Mouse (Mus musculus) kidney, adult 18-20 months (tissue): ENCODE measurements around the gene Armc9.

ENCODE experiments used
- DNase-seq: peaks from one replicate; pipeline ENCODE4 v3.0.0; 2021

The Armc9 gene

DNA sequence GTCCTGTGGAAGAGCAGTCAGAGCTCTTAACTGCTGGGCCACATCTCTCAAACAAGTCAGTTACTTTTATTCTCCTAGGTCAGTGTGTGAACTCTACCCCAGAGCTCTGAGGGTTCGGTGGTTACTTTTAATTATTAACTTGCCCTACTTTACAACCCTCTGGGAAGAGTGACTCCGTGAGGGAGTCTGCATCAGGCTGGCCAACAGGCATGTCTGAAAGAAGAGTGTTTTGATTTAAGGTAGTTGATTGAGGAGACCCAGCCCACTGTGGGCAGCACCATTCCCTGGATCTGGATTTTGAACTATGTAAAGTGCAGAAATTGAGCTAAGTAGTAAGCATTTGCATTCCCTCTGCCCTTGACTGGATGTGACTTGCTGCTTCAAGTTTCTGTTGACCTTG lies 21.5 kb downstream of the Armc9 start:
- peak; percentile 64 for DNase-seq

DNA sequence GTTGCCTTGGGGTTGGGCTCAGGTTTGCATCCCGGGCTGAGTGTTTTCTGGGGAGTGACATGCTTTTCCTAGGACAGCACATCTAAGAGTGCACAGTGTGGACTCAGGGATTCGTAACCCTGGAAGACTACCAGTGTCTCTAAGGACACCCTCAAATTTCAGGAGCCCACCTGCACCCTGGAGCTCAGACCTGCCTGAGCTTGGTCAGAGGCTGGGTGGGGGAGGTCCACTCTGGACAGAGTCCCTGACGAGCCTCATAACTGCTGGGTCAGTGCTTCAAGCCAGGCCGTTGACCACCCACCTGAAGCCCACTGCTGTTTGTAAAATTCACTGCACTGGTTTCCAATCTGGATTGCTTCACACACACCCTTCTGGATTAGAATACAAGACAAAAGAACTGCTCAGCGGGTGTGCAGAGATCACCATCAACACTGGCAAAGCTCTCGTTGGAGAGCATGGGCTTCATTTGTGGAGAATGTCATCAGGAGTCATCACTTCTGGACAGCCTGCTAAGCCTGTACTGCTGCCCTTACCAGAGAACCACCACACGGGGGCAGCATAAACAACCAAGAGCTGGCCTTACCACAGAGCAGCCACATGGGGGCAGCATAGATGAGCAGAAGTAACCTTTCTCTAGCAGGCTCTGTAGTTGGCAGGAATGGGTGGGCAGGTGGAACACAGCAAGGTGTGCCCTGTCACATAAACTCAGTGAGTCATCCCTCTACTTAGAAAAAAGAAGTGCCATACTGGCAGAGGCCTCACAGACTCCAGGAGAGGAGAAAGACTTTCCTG lies 24.1 kb downstream of the Armc9 start:
- peak; percentile 78 for DNase-seq

DNA sequence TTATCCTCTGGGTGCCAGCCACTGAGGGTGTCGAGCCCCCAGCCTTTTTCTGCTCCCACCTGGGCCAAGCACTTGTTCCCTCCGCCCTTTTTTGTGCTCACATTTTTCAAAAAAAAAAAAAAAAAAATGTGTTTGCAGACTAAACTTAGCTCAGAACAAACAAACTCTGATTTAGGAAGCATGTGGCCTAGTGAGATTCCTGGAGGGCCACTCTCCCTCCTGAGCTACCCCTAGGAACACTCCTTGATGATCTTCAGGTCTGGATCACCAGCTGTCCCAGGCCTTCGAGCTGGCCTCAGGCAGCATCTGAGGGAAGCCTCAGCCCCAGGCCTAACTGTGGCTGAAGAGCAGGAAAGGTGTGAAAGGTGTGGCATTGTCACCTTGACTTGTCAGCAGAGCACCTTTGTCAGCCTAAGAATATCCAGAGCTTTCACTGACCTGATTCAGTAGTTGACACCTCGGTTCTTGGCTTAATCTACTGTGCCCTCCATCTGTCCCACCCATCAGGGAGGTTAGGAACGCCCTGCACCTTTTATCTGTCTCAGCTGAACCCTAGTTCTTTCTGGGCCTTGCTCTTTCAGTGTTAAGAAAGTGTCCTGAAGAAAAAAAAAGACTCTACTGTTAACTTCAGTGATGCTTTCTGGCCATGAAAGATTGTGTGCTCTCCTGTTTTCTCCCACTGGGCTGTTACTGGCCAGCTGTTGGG lies 27.6 kb downstream of the Armc9 start:
- no peak for DNase-seq

DNA sequence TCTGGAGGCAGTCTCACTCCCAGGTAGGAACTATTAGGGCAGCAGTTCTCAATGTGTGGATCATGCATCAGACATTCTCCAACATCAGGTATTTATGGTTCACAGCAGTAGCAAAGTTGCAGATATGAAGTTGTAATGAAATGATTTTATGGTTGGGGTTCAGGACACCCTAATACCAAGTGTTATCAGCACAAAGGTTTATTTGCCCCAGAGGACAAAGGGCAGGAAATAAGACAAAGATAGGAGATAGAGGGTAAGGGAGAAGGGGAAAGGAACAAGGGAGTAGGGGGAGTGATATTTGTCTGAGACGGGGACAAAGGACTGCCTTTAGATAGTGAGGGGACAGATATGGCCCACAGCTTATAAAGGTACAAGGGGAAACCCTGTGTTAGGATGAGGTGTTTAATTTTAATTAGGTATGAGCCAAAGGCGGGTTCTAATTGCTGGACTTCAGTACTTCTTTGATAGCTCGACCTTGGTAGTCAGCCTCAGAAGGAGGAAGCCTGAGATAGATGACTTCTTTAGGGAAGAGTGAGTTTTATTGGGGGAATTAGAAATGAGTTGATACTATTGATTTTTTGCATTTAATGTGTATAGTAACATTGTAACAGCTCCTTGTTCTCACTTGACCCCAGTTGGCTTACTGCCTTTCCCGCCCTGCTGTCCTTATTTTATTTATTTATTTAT lies 29.1 kb downstream of the Armc9 start:
- DNase-seq = no peak

DNA sequence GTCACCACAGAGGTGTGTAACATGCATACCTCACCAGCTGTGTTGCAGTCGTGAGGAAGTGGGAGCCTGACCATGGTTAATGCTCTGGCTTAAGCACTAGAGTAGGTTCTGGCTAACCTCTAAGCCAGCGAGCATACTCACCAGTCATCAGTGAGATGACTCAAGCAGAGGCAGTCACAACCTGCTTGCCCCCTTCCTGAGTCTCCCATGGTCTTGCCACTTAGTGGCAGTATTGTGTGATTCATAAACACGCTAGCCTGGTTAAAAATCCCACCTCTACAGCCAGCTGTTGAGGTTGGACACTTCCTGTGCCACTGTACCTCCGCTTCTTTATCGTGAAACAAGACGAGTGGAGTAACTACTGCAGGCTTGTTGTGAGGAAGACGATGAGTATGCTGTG lies 32.2 kb downstream of the Armc9 start:
- no peak for DNase-seq

DNA sequence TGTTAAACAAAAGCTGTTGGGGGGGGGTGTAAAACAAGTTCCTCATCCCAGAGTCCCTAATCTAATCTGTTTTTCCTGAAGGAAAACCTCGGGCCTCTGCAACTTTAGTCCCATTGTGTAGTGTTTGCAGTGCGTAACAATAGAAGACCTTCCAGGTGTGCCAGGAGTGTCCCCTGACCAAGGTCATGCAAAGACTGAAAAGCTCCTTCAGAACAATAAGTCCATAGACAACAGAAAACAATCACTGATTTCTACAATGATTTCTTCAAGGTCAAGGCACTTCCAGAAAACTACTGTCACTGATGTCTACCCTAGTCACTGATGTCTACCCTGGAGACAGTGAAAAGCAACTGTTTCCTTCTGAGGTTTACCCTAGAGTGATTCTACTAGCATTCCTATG lies 33.3 kb downstream of the Armc9 start:
- no peak for DNase-seq

DNA sequence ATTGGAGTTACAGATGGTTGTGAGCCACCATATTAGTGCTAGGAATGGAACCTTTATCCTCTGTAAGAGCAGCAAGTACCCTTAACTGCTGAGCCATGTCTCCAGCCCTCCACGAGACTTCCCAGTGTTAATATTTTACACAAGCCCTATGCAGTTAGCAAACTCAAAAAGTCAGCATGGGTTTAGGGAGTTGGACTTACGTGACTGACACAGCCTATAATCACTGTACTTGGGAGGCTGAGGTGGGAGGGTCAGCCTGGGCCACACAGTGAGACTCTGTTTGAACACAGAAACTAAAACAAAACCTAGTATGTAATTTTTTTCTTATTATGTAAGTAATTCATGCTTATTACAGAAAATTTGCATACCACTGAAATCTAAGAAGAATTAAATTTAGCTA lies 33.7 kb downstream of the Armc9 start:
- DNase-seq = no peak

DNA sequence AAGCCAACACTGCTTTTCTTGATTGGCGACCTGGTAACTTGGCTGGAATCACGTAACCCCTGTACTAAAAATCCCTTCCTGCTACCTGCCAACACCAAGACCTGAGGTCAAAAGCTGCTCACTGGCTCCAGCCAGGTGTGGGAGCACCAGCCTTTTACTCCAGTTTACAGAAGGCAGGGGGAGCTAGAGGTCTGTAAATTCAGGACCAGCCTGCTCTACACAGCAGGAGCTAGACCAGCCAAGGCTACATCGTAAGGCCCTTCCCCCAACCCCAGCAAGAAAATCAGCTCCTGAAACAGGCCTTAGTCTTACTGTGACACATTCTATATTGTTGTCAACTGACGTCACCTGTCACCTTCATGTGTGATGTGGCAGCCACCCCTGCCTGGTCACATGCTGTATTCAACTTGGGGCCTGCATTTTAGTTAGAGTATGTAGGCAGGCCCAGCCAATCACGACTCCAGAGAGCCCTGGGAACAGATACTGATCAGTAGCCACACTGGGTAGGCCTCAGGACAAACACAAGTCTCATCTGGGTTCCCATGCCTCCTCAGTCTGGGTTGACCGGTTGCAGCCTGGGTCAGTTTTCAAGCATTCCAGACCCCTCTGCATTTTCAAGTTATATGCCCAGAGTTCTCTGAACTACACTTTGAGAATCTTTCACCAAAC lies 34.6 kb downstream of the Armc9 start:
- no peak for DNase-seq

DNA sequence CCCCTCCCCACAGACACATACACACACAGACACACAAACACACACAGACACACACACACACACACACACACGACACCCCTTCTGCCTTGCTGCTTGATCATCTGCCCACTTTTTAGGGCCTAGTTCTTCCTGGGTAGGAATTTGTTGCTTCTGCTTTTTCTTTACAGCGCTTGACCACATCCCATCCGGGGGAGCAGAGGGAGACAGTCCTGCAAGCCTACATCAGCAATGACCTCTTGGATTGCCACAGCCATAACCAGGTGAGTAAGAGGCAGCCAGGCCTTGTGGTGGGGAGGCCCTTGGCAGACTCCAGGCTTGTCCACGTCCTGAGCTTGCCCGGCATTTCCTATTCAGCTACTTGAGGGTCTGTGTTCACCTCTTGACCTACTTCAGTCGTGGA lies 36.3 kb downstream of the Armc9 start:
- DNase-seq = no peak

DNA sequence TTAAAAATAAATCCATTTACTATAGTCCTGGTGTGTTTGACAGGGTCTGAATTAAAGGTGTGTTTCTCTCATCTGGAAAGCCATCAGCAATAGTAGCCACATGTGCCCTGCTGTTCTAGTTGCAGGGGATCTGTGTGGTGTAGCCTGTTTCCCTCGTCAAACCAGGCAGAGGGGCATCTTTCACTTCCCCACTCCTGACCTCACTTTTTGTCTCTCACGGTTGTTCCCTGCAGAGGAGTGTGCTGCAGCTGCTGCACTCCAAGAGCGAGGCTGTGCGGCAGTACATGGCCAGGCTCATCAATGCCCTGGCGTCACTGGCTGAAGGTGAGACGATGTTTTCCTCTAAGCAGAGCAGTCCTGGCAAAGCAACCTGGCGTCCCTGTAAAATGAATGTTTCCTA lies 39.5 kb downstream of the Armc9 start:
- no peak for DNase-seq

DNA sequence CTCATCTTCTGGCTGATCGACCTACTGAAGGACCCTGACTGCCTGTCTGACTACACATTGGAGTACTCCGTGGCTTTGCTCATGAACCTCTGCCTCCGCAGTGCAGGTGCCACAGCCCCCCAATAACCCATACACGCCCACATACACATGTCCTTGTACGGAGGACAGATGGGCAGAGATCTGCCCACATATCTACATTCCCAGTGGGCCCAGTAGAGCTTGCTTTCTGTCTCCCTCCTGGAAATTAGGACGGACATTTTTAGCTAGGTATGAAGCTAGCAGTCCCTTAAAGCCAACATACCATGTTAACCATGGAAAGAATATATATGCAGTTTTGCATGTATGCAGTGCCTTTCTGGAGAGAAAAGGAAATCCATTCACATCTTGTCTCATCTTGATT lies 43.7 kb downstream of the Armc9 start:
- no peak for DNase-seq

DNA sequence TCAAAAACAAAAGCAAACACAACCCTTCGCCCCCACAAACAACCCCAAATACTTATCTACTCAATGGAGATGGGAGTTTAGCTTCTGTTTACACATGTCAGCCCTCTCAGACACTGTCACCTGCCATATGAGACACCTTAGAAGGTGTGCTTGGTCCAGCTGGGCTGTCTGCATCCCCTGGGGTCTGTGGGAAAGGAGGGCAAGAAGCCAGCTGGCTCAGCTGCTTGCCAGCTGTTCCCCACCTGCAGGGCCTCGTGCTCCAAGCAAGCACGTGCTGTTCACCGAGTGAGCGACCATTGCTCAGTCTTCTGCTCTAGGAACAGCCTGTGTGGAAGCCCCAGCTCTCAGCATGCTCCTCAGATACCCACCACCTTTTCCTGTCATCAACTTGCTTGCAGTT lies 44.4 kb downstream of the Armc9 start:
- DNase-seq = no peak

DNA sequence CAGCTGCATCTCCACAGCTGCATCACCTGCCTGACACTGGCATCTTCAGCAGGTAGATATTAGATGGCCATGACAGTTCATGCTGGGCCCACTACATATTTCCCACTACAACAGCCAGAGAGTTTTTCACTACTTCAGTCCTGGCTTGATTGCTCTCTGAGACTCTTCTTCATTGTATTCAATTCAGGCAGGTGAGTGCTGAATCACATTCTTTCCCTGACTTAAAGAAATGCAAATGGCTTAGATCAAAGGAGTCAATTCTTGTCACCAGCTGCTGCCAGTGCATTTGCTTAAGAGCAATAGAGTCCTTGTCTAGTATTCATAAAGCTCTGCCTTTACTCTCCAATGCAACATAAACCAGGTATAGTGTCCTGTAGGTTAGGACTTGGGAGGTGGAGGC lies 46.7 kb downstream of the Armc9 start:
- DNase-seq = no peak

DNA sequence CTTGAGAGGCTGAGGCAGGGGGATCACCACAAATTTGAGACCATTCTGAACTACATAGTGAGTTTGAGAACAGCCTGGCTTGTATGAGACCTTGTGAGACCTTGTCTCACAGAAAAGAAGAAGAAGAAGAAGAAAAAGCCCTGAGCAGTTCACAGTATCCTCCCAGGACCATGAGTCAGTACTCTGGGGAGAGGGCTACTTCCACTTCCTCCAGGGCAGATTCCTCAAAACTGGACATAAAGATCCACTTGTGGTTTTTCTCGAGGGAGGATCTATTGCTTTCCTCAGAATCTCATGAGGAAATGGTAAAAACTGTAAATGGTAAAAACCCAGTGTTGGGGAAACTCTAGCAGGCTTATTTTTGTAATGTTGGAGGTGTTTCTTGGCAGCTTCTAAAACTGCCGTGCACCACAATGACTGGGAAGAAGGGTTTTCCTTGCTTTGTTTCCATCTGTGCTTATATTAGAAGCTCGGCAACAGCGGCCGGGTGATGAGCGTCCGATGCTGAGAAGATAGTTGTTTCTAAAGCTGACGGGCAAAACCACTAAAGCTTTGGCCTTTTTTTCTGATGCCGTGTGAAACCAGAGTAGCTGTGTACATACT lies 48.1 kb downstream of the Armc9 start:
- DNase-seq = no peak

DNA sequence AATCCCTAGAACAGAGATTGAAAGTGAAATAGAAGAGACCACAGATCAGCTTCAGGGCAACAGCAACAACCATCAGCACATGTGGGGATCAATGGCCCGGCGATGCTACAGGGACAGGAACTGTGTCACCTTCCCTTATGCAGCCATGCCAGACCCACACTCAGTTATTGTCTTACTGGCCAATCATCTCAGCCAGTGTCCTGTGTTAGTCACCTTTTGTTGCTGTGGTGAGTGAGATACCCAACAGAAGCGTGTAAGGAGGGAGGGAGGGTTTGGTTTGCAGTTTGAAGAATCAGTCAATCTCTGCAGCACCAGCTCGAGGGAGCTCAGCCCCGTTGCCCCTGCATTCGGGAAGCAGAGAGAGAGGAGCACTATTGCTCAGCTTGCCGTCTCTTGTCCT lies 56.1 kb downstream of the Armc9 start:
- DNase-seq = no peak

DNA sequence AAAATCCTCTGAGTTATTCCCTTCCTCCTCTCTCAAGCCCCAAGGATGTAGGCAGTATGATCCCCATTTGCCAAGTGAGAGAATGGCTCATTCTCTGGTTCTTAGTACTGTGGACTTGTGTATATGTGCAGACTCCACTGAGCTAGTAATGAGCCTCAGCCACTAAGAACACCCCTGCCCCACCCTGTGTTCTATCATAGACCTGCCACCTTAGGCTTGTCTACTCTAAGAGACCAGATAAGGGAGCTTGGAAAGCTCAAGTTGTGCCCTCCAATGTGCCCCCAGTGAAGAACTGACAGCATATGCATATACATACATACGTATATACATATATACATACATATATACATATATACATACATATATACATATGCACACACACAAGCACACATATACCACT lies 56.9 kb downstream of the Armc9 start:
- DNase-seq = no peak

DNA sequence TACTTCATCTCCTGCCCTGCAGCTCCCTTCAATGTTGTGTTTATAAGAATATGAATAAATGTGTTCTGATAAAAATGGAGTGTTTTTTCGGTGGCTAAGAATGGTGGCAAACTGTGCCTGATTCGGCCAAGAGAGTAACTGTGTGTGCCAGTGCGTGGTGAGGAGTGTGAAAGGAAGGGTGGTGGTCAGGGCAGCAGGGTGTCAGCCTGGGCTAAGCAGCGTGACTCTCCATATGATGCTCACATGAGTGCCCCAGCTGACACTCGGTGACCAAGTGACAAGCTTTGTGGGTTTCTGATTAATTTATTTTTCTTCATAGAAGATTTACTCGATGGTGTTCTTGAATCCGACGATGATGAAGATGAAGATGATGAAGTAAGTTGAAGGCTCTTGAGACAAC lies 58.2 kb downstream of the Armc9 start:
- DNase-seq = no peak

DNA sequence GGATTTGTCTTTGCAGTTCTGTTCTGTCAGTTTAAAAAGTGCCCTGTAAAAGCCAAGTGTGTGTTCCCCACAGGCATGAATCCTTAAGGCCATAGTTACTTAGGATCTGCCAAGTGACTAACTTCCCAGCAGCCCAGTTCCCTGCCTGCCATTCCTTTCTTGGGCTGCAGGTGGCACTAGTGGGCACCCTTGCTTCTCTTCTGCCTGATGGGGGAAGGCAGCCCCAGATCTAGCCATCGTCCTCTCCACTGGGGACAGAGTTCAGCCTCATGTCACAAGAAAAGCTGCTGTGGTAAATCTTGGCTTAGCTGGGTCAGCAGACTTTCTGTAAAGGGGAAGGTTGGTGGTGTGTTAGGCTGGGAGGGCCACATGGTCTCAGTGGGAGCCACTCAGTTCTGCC lies 59.6 kb downstream of the Armc9 start:
- peak; percentile 85 for DNase-seq

DNA sequence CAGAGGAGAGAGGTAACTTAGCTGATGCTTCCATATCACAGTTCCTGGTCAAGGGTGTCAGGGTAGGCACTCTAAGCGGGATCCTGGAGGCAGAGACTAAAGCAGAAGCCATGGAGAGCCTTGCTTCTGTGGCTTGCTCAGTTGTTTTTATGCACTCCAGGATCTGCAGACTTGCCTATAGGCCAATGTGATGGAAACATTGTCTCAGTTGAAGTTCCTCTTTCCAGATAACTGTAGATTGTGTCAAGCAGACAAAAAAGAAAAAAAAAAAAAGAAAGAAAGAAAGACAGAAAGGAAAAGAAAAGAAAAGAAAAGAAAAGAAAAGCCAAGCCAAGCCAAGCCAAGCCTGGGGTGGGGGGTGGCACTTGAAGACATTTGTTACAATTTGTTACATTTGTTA lies 60.7 kb downstream of the Armc9 start:
- DNase-seq = no peak

DNA sequence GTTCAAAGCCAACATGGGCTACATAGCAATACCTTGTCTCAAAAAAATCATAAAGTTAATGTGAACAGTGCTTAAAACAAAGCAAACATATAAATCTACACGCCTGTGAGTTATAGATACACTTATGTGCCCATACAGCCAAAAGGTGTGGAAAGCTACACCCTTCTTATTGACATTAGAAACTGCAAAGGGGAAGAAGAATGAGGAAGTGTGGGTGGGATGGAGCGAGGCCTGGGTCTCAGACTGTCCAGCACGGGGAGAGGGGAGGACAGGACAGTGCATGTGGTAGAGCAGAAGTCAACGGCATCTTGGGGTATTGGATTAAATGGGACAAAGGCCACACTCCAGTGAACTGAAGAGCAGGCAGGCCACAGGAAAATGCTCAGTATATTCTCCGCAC lies 61.8 kb downstream of the Armc9 start:
- no peak for DNase-seq

DNA sequence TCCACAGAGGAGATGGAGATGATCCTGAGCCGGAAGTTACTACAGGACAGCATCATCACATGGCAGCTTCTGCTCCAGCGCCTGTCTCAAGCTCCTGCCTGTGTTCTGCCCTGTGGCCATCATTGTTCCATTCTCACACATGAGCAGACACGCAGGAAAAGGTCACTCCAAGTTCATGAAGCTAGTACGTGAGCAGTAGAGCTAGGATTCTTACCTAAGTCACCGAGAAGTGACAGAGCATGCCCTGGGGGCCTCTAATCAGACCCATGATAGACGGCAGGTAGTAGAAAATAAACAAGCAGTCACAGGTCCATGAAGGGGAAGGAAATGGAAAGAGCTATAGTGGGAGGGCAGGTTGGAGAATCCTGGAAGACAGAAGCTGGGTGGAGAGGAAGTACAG lies 63.4 kb downstream of the Armc9 start:
- no peak for DNase-seq

DNA sequence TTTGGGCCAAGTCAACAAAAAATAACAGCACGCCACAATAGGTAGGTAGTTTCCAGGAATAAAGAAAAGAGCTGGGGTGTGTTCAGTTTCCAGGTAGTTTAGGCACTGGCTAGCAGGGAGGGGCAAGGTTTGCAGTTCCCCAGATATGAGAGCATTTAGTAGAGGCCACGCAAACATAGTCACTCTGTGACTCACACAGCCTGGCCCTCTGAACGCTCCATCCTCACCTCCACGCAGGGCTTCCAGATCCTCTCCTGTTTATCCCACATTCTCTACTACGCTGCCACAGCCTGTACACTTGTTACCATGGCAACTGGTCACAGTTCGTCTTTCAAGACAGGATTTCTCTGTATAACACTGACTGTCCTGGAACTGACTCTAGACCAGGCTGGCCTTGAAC lies 70.6 kb downstream of the Armc9 start:
- no peak for DNase-seq

DNA sequence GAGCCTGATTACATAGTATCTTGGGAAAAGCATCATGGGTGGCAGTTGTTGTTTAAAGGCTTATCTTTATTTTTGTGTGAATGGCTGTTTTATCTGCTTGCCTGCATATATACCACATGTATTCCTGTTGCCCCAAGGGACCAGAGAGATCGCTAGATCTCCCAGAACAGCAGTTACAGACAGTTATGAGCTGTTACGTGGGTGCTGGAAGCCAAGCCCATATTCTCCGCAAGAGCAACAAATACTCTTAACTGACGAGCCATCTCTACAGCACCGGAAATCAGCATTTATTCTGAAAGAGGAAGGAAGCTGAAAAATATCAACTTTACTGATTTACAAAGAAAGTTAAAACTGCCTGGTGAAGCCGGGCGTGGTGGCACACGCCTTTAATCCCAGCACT lies 74.1 kb downstream of the Armc9 start:
- DNase-seq = no peak
